Mouse (Mus musculus): ENCODE measurements around the gene Creld2. TPM values are rescaled to one million over a fixed set of nuclear protein-coding genes. Genes with fewer than 3 reads are reported as not detected.
A peak's percentile ranks its signal among the peaks of the same experiment; 100 is the strongest.

Creld2 gene
- polyA plus RNA-seq, 1 experiment from 2014 or later: 86.1 TPM

DNA sequence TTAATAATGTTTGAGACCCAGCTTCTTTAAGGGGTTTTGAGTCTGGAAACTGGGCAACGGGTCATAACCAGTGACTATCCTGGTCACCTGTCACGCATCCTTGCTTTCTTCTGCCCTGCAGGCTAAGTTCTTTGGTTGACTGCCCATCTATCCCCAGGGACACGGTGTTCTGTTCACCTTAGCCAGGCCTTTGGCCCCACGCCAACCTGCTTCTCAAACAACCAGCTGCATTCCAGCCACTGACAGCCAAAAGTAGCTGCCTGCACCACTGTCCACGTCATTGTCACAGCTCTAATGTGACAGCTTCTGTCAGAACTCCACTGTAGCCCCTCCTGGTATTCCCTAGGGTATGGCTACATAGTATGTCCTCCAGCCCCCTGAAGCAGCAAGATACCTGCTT is 12.0 kb downstream of the Creld2 start:
- 66% methylated on average over 5 of the region's 5 CpGs for WGBS

DNA sequence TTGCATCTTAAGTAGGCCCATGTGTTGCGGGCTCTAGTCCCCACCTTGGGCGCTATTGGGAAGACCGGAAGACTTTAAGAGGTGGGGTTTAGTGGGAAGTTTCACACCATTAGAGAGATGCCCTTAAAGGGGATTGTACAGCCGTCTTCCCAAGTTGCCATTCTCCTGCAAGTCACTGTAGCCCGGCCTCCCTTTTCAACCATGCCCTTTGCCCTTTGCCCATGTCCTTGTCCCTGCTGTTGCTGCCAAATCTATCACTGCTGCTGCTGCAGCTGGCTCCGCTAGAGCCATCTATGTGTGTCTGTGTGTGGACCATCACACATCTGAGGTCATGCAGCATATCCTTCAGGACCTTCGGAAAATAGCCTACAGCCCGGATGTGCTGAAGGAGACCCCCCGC is 13.1 kb downstream of the Creld2 start:
- no peaks in the 10 kb centered on the region for H3K9me3 ChIP-seq
- H3K4me2 ChIP-seq (replicated peaks): no peak overlapping the region
- no peaks in the 10 kb centered on the region for H3K36me3 ChIP-seq
- 69% methylated on average over 9 of the region's 9 CpGs for WGBS
- ATAC-seq (ENCODE audit: low FRiP score, low read depth): no peak
- no peaks in the 10 kb centered on the region for H3K27me3 ChIP-seq
- H3K4me3 ChIP-seq: no peak overlapping the region
- no peak overlapping the region; the same call in 1 of the 2 replicates for H3K27ac ChIP-seq
- no peak overlapping the region for H3K9ac ChIP-seq
- peaks cover 13% of the 10 kb centered on the region for H3K4me1 ChIP-seq

More for the DNA sequence above, 12.0 kb downstream of the Creld2 start:
- peaks cover 6% of the 10 kb centered on the region; the same call in 1 of the 2 replicates for H3K4me1 ChIP-seq
- no peak overlapping the region for H3K4me2 ChIP-seq (replicated peaks)
- no peak for ATAC-seq (ENCODE audit: low FRiP score, low read depth)
- 0 out of 2 replicates have a peak, but pooled peaks cover 4% of the 10 kb centered on the region for H3K36me3 ChIP-seq
- H3K27me3 ChIP-seq: no peaks in the 10 kb centered on the region
- H3K9ac ChIP-seq: no peak overlapping the region; the same call in 1 of the 2 replicates
- H3K4me3 ChIP-seq: no peak overlapping the region
- H3K9me3 ChIP-seq: no peaks in the 10 kb centered on the region
- H3K27ac ChIP-seq: no peak overlapping the region

- Histone ChIP-seq H3K9ac (no peak overlapping the region), H3K27me3 (no peaks in the 10 kb centered on the region), H3K4me1 (peaks cover 40% of the 10 kb centered on the region), H3K36me3 (no peaks in the 10 kb centered on the region), H3K4me2 (replicated peaks) (no peak overlapping the region), H3K9me3 (no peaks in the 10 kb centered on the region), H3K27ac (no peak overlapping the region), H3K4me3 (no peak overlapping the region)
- WGBS: 81% methylated on average over 6 of the region's 6 CpGs
- no peak for ATAC-seq (ENCODE audit: low FRiP score, low read depth)
Measured at GRCm38 (mm10) chr15:88836031-88836430, 16.6 kb downstream of the Creld2 start.

- Histone ChIP-seq H3K4me1 (peaks cover 42% of the 10 kb centered on the region), H3K4me3 (no peak overlapping the region), H3K9me3 (no peaks in the 10 kb centered on the region), H3K27me3 (no peaks in the 10 kb centered on the region), H3K27ac (no peak overlapping the region), H3K36me3 (no peaks in the 10 kb centered on the region), H3K4me2 (replicated peaks) (peak overlapping the region; percentile 70; the same call in 1 of the 2 replicates), H3K9ac (no peak overlapping the region)
- 63% methylated on average over 5 of the region's 5 CpGs for WGBS
- ATAC-seq (ENCODE audit: low FRiP score, low read depth): no peak
Measured at GRCm38 (mm10) chr15:88836571-88836970, 17.1 kb downstream of the Creld2 start.

- Histone ChIP-seq H3K27me3 (no peaks in the 10 kb centered on the region), H3K9me3 (no peaks in the 10 kb centered on the region), H3K27ac (0 out of 2 replicates have a peak overlapping the region, but pooled peaks have one; percentile 10), H3K4me3 (peak overlapping the region; percentile 46), H3K9ac (peak overlapping the region; percentile 58), H3K36me3 (no peaks in the 10 kb centered on the region), H3K4me2 (replicated peaks) (peak overlapping the region; percentile 70), H3K4me1 (peaks cover 46% of the 10 kb centered on the region)
- 1% methylated on average over 39 of the region's 39 CpGs for WGBS
- peak; percentile 15; the same call in 1 of the 2 replicates for ATAC-seq (ENCODE audit: low FRiP score, low read depth)
Measured at GRCm38 (mm10) chr15:88837199-88837932, 17.9 kb downstream of the Creld2 start.

- Histone ChIP-seq H3K9me3 (no peaks in the 10 kb centered on the region), H3K4me1 (peaks cover 52% of the 10 kb centered on the region), H3K4me3 (peak overlapping the region; percentile 46), H3K9ac (peak overlapping the region; percentile 58; the same call in 1 of the 2 replicates), H3K4me2 (replicated peaks) (peak overlapping the region; percentile 70), H3K27me3 (no peaks in the 10 kb centered on the region), H3K27ac (no peak overlapping the region), H3K36me3 (no peaks in the 10 kb centered on the region)
- ATAC-seq (ENCODE audit: low FRiP score, low read depth): no peak
- WGBS: 2% methylated on average over 11 of the region's 11 CpGs
Measured at GRCm38 (mm10) chr15:88837977-88838376, 18.5 kb downstream of the Creld2 start.

- Histone ChIP-seq H3K4me1 (peaks cover 64% of the 10 kb centered on the region), H3K36me3 (no peaks in the 10 kb centered on the region), H3K27ac (peak overlapping the region; percentile 80), H3K9me3 (no peaks in the 10 kb centered on the region), H3K4me3 (no peak overlapping the region), H3K4me2 (replicated peaks) (peak overlapping the region; percentile 37), H3K9ac (peak overlapping the region; percentile 31; the same call in 1 of the 2 replicates), H3K27me3 (no peaks in the 10 kb centered on the region)
- 15% methylated on average over 9 of the region's 9 CpGs for WGBS
- peak; percentile 84 for ATAC-seq (ENCODE audit: low FRiP score, low read depth)
Measured at GRCm38 (mm10) chr15:88839271-88839670, 19.8 kb downstream of the Creld2 start.

DNA sequence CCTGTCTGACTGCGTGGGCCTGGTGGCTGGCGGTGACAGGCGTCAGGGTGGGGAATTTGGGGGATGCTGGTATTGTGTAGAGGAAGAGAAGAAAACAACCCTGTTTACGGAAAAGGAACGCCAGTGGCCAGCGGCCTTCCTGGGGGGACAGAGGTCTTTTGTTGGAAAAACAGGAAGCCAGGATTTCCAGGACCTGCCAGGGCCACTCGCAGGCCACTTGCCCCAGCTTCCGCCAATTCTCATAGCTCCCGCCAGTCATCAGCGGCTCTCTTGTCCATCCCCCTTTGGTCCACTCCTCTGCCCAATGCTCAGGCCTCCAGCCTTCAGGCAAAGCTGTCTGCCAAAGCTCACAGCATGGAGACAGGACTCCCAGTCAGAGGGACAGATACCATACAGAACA is 20.7 kb downstream of the Creld2 start:
- no peaks in the 10 kb centered on the region for H3K36me3 ChIP-seq
- no peaks in the 10 kb centered on the region for H3K9me3 ChIP-seq
- H3K4me1 ChIP-seq: peaks cover 64% of the 10 kb centered on the region
- WGBS: 59% methylated on average over 10 of the region's 10 CpGs
- ATAC-seq (ENCODE audit: low FRiP score, low read depth): no peak
- peak overlapping the region; percentile 80 for H3K27ac ChIP-seq
- H3K27me3 ChIP-seq: no peaks in the 10 kb centered on the region
- H3K4me3 ChIP-seq: no peak overlapping the region
- 0 out of 2 replicates have a peak overlapping the region, but pooled peaks have one; percentile 37 for H3K4me2 ChIP-seq (replicated peaks)
- 0 out of 2 replicates have a peak overlapping the region, but pooled peaks have one; percentile 25 for H3K9ac ChIP-seq

DNA sequence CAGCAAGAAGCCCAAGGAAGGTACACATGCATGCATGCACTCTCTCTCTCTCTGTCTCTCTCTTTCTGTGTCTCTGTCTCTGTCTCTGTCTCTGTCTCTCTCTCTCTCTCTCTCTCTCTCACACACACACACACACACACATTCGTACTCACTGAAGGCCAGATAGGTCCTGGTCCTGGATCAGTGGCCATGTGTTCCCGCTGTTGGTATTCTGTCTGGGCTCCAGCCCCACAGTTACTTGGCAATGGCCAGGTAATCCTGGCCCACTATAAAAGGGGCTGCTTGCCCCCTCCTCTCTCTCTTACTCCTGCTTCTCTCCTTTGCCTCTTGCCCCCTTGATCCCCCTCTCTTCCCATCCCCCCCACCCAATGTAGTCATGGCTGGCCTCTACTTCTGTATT is 21.7 kb downstream of the Creld2 start:
- Histone ChIP-seq H3K4me1 (peaks cover 64% of the 10 kb centered on the region), H3K27ac (no peak overlapping the region)
- WGBS: 84% methylated on average over 2 of the region's 2 CpGs

GRCm38 (mm10) chr15:88841580-88842299 is 22.3 kb downstream of the Creld2 start:
- H3K4me3 ChIP-seq: no peak overlapping the region
- no peak overlapping the region for H3K9ac ChIP-seq
- H3K4me1 ChIP-seq: peaks cover 64% of the 10 kb centered on the region
- no peaks in the 10 kb centered on the region for H3K36me3 ChIP-seq
- no peaks in the 10 kb centered on the region for H3K27me3 ChIP-seq
- H3K4me2 ChIP-seq (replicated peaks): no peak overlapping the region
- ATAC-seq (ENCODE audit: low FRiP score, low read depth): no peak
- 80% methylated on average over 3 of the region's 3 CpGs for WGBS
- no peak overlapping the region for H3K27ac ChIP-seq
- H3K9me3 ChIP-seq: no peaks in the 10 kb centered on the region

More for the DNA sequence above, 21.7 kb downstream of the Creld2 start:
- Histone ChIP-seq H3K36me3 (no peaks in the 10 kb centered on the region), H3K27me3 (no peaks in the 10 kb centered on the region), H3K4me2 (replicated peaks) (no peak overlapping the region), H3K4me3 (no peak overlapping the region), H3K9ac (no peak overlapping the region), H3K9me3 (no peaks in the 10 kb centered on the region)
- ATAC-seq (ENCODE audit: low FRiP score, low read depth): no peak

- Histone ChIP-seq H3K9ac (no peak overlapping the region), H3K4me1 (peaks cover 60% of the 10 kb centered on the region), H3K27me3 (no peaks in the 10 kb centered on the region), H3K4me2 (replicated peaks) (no peak overlapping the region), H3K27ac (peak overlapping the region; percentile 63; the same call in 1 of the 2 replicates), H3K4me3 (no peak overlapping the region), H3K9me3 (no peaks in the 10 kb centered on the region), H3K36me3 (no peaks in the 10 kb centered on the region)
- ATAC-seq (ENCODE audit: low FRiP score, low read depth): no peak
- 74% methylated on average over 3 of the region's 3 CpGs for WGBS
Measured at GRCm38 (mm10) chr15:88842300-88842673, 22.8 kb downstream of the Creld2 start.

DNA sequence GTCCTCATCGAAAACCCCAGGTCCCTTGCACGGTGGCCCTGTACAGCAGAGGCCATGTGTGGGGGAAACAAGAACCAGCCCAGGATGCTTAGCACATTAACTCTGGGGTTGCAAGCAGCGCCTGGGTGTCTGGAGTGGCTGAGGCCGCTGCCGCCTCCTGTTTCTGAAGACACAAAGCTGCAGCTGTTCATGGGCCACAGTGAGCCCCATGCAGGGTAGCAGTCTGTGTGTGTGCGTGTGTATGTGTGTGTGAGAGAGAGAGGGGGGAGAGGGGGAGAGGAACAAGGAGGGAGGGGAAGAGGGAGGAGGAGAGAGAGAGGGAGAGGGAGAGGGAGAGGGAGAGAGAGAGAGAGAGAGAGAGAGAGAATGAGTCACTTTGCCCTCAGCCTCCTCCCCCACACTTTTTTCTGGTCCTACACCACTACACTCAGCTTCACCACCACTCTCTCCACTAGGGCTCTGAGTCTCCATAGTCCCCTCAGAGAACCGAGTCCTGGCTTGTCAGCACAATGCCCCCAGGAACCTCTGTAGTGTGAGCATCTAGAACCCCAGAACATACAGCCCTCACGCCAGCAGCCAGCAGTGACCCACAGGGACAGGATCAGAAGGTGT is 24.1 kb downstream of the Creld2 start:
- Histone ChIP-seq H3K4me2 (replicated peaks) (no peak overlapping the region), H3K9ac (no peak overlapping the region), H3K27me3 (no peaks in the 10 kb centered on the region), H3K9me3 (no peaks in the 10 kb centered on the region), H3K4me3 (no peak overlapping the region), H3K4me1 (peaks cover 51% of the 10 kb centered on the region), H3K27ac (peak overlapping the region; percentile 63), H3K36me3 (no peaks in the 10 kb centered on the region)
- 19% methylated on average over 8 of the region's 8 CpGs for WGBS
- ATAC-seq (ENCODE audit: low FRiP score, low read depth): peak; percentile 66

Data from limb, embryonic 13.5 days (tissue).